Mouse (Mus musculus): ENCODE results near the gene St5. TPM values are rescaled to one million over a fixed set of nuclear protein-coding genes. Genes with fewer than 3 reads are reported as not detected.

The St5 gene
- polyA plus RNA-seq, 1 experiment from 2014 or later: 61.2 TPM

DNA sequence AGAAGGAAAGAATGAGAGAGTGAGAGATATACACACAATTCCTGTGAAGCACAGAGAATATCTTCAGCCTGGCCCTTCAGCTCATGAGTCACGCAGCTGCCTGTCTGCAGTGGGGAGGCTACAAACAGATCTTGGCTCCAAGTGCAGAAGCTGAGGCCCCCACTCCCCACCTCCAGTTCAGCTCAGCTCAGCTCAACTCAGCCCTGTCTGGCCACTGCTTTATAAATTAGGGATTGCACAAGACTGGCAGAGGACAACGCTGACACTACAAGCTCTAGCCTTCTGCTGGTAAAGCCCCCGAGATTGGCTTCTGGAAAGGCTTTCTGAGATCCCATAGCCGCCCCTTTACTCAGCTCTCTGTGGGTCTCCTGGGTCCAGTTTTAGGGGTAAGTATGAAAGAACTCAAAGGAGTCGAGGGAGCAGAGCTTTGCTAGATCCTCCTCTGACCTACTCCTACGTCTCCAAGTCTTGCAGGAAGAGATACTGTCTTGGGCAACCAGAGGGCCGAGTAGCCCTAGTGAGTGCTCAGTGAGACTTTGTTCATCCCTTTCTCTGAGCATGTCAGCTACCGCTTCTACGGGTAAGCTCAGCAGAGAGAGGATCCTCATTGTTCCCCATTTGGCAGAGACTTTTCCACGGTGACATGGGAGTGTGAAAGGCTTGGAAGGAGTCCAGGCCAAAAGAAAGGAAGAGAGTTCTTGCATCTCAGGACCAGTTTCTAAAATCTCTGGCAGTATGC, 158.0 kb downstream of the St5 start:
- Histone ChIP-seq H3K9me3 (no peaks in the 10 kb centered on the region), H3K4me3 (no peak overlapping the region), H3K36me3 (peaks cover 48% of the 10 kb centered on the region), H3K4me2 (no peak overlapping the region), H3K27me3 (no peaks in the 10 kb centered on the region), H3K4me1 (peaks cover 19% of the 10 kb centered on the region), H3K9ac (no peak overlapping the region), H3K27ac (peak overlapping the region; percentile 83)
- ATAC-seq (ENCODE audit: borderline replicate concordance, extremely low read depth, low FRiP score, low TSS enrichment): peak; percentile 91
- 55% methylated on average over 10 of the region's 10 CpGs for WGBS

DNA sequence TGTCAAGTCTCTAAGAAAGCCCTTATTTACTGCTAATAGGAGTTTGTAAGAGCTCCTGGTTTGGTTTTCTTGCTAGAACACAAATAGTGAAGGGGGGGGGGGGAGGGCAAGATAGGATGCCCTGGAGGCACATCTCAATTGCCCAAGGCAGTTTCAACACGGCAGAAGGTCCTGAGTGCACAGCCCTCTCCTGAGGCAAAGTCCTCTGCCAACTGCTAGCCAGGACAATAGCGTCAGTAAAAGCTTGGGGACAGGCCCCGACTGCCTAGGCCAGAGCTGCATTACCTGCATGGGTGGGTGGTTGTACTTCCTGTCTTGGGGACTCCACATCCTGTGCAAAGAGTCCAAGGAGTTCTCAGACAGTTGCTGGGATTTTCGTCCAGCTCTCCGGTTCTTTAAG, 158.6 kb downstream of the St5 start:
- no peak overlapping the region for H3K4me3 ChIP-seq
- peaks cover 19% of the 10 kb centered on the region for H3K4me1 ChIP-seq
- no peak overlapping the region for H3K9ac ChIP-seq
- no peak overlapping the region for H3K4me2 ChIP-seq
- peaks cover 47% of the 10 kb centered on the region for H3K36me3 ChIP-seq
- WGBS: 63% methylated on average over 5 of the region's 5 CpGs
- peak; percentile 29; the same call in 1 of the 2 replicates for ATAC-seq (ENCODE audit: borderline replicate concordance, extremely low read depth, low FRiP score, low TSS enrichment)
- H3K9me3 ChIP-seq: no peaks in the 10 kb centered on the region
- H3K27me3 ChIP-seq: no peaks in the 10 kb centered on the region
- H3K27ac ChIP-seq: peak overlapping the region; percentile 83

DNA sequence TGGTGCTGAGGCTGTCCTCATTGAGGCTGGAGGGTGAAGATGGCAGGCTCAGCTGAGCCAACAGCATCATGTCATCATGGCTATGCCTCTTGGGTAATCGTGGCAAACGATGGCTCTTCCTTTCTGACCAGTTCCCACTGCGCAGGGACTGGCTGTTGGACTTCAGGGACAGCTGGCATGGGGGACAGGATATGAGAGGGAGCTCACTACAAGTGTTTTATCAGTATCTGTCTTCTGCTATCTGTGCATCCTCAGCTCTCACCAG, 161.1 kb downstream of the St5 start:
- Histone ChIP-seq H3K4me2 (no peak overlapping the region), H3K36me3 (peaks cover 57% of the 10 kb centered on the region), H3K27me3 (no peaks in the 10 kb centered on the region), H3K9ac (no peak overlapping the region), H3K27ac (peak overlapping the region; percentile 58), H3K9me3 (no peaks in the 10 kb centered on the region), H3K4me3 (no peak overlapping the region), H3K4me1 (peaks cover 19% of the 10 kb centered on the region)
- 76% methylated on average over 3 of the region's 3 CpGs for WGBS
- no peak for ATAC-seq (ENCODE audit: borderline replicate concordance, extremely low read depth, low FRiP score, low TSS enrichment)

DNA sequence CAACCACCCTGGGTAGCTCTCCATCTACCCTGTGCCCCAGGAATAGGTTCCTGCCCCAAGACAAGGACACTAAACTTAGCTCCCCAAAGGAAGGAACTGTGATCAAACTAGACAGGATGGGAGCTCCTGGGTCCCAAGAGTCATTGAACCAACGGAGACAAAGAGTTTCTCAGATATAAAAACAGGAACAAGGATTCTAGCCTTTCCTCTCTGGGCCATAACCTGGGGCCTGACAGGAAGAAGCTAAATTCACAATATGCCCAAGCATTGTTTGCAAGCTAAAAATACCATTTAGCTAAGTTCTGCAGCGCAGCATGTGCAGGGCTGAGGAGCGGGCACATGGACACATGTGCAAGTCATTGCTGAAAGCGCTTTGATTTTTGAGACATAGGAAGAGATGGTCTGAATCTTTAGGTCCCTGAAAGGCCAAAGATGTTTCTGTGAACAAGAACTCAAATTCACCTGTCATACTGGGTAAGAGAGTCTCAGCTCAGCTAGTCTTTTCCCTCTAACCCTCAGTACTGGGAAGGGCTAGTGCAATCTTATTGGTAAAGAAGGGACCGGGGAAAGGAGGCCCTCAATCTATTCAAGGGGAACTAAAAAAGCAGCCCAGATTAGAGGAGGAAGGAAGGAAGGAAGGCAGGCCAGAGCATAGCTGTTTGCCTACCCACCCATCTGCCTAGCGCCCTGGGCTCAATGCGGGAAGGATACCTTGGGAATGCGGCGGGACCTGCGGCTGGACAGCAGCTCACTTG, 161.6 kb downstream of the St5 start:
- H3K36me3 ChIP-seq: peaks cover 57% of the 10 kb centered on the region
- no peaks in the 10 kb centered on the region for H3K9me3 ChIP-seq
- no peak for ATAC-seq (ENCODE audit: borderline replicate concordance, extremely low read depth, low FRiP score, low TSS enrichment)
- H3K27me3 ChIP-seq: no peaks in the 10 kb centered on the region
- WGBS: 84% methylated on average over 10 of the region's 10 CpGs
- no peak overlapping the region for H3K4me3 ChIP-seq
- peak overlapping the region; percentile 58 for H3K27ac ChIP-seq
- no peak overlapping the region for H3K4me2 ChIP-seq
- no peak overlapping the region for H3K9ac ChIP-seq
- peaks cover 21% of the 10 kb centered on the region for H3K4me1 ChIP-seq

DNA sequence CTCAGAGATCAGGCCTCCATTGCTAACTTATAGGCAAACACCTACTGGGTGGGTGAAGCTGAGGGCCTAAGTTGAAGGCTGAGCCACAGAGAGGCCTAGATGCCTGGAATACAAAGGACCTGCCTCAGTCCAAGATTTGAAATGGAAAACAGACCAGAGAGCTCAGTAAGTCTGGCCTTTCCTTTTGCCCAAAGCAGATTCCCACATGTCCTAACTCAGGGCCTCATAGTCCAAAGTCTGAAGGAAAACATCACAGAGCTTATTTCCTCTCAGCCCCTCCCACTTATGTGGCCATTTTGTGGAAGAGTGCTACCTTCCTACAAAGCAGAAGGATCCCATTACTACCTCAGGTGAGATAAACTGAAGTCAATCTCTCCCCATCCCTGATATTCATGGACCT, 162.5 kb downstream of the St5 start:
- peaks cover 23% of the 10 kb centered on the region for H3K4me1 ChIP-seq
- no peak overlapping the region for H3K9ac ChIP-seq
- H3K27me3 ChIP-seq: no peaks in the 10 kb centered on the region
- ATAC-seq (ENCODE audit: borderline replicate concordance, extremely low read depth, low FRiP score, low TSS enrichment): no peak
- no peak overlapping the region for H3K4me3 ChIP-seq
- H3K4me2 ChIP-seq: no peak overlapping the region
- peak overlapping the region; percentile 58 for H3K27ac ChIP-seq
- H3K36me3 ChIP-seq: peaks cover 57% of the 10 kb centered on the region
- H3K9me3 ChIP-seq: no peaks in the 10 kb centered on the region

DNA sequence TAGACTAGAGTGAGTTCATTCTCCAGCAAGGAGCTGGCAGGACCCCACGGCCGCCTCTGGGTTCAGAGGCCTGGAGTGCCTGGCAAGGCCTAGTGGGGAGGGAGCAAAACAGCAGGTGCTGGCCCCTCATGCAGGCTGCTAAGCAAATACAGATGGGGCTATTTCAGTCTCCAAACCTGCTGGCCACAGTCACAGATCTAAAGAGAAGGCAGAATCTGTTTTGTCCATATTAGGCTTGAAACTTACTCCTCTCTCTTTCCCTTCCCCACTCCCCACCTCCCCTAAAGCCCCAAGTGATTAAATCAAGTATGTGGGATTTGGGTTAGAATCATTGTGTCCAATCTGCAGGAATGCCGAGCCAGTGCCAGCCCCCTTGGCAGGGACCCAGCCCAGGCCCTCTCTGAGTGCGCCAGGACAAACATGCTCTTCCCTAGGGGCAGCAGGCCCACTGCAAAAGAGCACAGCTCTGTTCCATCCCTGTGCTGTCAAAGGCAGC, 166.9 kb downstream of the St5 start:
- Histone ChIP-seq H3K4me1 (peaks cover 26% of the 10 kb centered on the region; the same call in 1 of the 2 replicates), H3K4me3 (no peak overlapping the region), H3K36me3 (peaks cover 69% of the 10 kb centered on the region), H3K27me3 (no peaks in the 10 kb centered on the region), H3K9ac (no peak overlapping the region), H3K9me3 (no peaks in the 10 kb centered on the region), H3K4me2 (no peak overlapping the region), H3K27ac (peak overlapping the region; percentile 74)
- WGBS: 35% methylated on average over 4 of the region's 4 CpGs
- peak; percentile 77 for ATAC-seq (ENCODE audit: borderline replicate concordance, extremely low read depth, low FRiP score, low TSS enrichment)

DNA sequence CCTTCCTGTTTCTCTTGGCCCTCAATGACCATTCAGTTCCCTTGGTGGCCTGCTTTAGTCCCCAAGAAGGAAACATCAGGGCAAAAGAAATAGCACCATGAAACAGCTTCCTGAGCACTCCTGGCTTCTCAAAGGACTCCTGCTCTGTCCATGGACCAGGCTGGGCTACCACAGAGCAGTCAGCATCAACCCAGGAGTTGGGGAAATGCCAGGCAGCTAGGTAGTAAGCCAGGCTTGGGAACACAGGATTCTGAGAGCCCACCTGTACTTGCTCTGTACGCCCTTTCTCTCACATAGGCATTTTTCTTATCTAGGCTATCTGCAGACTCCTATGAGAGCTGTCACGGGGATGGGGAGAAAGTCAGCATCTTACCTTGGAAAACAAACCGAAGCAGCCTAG, 168.5 kb downstream of the St5 start:
- Histone ChIP-seq H3K4me2 (no peak overlapping the region), H3K4me3 (no peak overlapping the region), H3K27ac (no peak overlapping the region), H3K36me3 (peaks cover 75% of the 10 kb centered on the region), H3K4me1 (peaks cover 26% of the 10 kb centered on the region; the same call in 1 of the 2 replicates), H3K27me3 (no peaks in the 10 kb centered on the region), H3K9ac (no peak overlapping the region), H3K9me3 (no peaks in the 10 kb centered on the region)
- no peak for ATAC-seq (ENCODE audit: borderline replicate concordance, extremely low read depth, low FRiP score, low TSS enrichment)
- WGBS: 77% methylated on average over 3 of the region's 3 CpGs

DNA sequence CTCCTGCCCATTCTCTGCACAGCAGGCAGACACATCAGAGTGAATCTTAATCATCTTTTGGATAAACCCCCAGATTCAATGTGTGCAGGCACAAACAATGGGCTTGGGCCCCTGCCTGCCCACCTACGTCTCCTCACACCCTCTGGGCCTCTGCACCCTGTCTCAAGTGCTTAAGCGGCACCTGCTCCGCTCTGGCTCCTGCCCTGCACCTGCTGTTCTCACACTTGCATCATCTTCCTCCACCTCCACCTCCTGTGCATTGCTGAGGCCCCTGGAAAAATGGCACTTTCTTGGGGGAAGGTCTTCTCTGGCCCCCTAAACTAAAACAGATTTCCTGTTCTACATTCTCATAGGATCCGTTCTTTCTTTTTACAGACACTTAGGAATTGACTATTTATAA, 169.5 kb downstream of the St5 start:
- ATAC-seq (ENCODE audit: borderline replicate concordance, extremely low read depth, low FRiP score, low TSS enrichment): no peak
- no peak overlapping the region for H3K4me2 ChIP-seq
- no peak overlapping the region for H3K9ac ChIP-seq
- H3K27ac ChIP-seq: no peak overlapping the region
- no peaks in the 10 kb centered on the region for H3K9me3 ChIP-seq
- H3K27me3 ChIP-seq: no peaks in the 10 kb centered on the region
- 65% methylated on average over 4 of the region's 4 CpGs for WGBS
- H3K36me3 ChIP-seq: peaks cover 68% of the 10 kb centered on the region
- H3K4me3 ChIP-seq: no peak overlapping the region
- H3K4me1 ChIP-seq: peaks cover 26% of the 10 kb centered on the region; the same call in 1 of the 2 replicates

DNA sequence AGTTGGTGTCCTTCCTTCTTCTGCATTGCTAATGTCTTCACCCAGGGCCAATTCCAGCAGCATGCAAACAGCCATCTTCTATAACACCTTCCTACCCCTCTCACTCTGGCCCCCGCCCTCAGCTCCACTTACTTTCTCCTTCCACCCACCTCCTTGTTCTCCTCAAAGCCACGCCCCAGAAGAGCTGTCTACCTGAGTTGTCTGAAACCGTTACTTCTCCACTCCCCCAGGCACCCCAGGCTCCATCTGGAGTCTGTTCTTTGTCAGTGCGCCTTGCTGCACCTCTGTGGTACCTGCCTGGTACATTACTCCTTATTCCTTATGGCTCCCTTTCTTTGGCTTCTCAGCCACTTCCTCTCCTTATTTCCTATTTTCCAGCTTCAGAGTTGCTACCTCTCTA, 170.3 kb downstream of the St5 start:
- peaks cover 26% of the 10 kb centered on the region; the same call in 1 of the 2 replicates for H3K4me1 ChIP-seq
- 79% methylated on average over 4 of the region's 4 CpGs for WGBS
- H3K36me3 ChIP-seq: peaks cover 67% of the 10 kb centered on the region
- no peaks in the 10 kb centered on the region for H3K9me3 ChIP-seq
- H3K4me3 ChIP-seq: no peak overlapping the region
- no peaks in the 10 kb centered on the region for H3K27me3 ChIP-seq
- H3K4me2 ChIP-seq: no peak overlapping the region
- H3K9ac ChIP-seq: no peak overlapping the region
- no peak for ATAC-seq (ENCODE audit: borderline replicate concordance, extremely low read depth, low FRiP score, low TSS enrichment)
- no peak overlapping the region for H3K27ac ChIP-seq

DNA sequence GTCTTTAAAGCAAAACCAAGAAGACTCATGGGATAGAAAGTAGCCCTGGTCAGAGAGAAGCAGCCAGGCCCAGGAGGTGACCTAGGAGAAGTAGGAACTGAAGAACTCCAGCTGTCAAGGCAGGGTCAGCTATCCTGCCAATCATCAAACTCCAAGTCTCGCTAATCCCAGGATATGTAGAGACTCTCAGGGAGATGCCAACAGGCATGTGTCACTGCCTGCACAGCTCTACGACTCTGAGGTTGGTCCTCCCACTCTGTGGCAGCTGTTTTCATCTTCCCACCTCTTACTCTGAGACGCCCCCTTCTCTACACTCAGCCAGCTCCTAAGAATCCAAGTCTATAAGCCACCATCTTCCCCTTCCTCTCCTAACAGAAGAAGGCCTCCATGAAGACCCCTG, 170.7 kb downstream of the St5 start:
- H3K27me3 ChIP-seq: no peaks in the 10 kb centered on the region
- peak overlapping the region; percentile 35; the same call in 1 of the 2 replicates for H3K27ac ChIP-seq
- peaks cover 26% of the 10 kb centered on the region; the same call in 1 of the 2 replicates for H3K4me1 ChIP-seq
- no peak for ATAC-seq (ENCODE audit: borderline replicate concordance, extremely low read depth, low FRiP score, low TSS enrichment)
- no peaks in the 10 kb centered on the region for H3K9me3 ChIP-seq
- 0 out of 2 replicates have a peak overlapping the region, but pooled peaks have one; percentile 4 for H3K9ac ChIP-seq
- H3K4me3 ChIP-seq: no peak overlapping the region
- no peak overlapping the region for H3K4me2 ChIP-seq
- peaks cover 69% of the 10 kb centered on the region for H3K36me3 ChIP-seq
- 54% methylated on average over 3 of the region's 3 CpGs for whole genome bisulfite sequencing

DNA sequence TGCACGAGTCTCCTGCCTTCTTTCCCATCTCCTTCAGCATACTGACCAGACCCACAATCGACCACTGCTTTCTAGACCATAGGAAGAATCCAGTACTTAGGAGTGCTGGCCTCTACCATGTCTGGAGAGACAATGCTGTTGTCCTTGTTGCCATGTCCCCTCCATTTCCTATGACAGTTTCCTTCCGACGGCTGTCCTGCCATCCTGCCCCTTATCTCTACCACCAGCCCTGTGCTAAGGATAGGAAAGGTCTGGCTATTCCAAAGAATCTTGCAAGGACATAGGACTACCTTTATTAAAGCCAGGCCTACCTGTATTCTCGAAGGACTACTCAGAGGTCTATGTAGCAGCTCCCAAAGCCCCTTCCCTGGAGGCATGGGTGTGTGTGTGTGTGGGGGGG, 171.9 kb downstream of the St5 start:
- H3K36me3 ChIP-seq: peaks cover 78% of the 10 kb centered on the region

DNA sequence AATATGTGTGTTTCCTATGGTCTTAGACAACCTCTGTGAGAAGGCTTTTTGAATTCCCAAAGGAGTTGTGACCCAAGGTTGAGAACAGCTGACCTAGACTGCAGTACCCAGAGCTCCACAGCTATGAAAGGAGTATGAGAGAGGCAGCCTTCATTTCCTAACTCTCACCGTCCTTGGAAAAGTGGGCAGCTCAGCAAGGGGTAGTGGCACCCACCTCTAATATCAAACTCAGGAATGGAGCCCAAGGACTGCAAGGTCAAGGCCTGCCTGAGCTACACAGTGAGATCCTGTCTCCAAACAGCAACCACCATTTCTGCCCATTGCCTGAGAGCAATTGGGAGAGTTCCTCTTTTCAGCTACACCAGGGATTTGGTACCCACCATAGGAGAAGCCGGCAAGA, 173.7 kb downstream of the St5 start:
- Histone ChIP-seq H3K9ac (no peak overlapping the region), H3K36me3 (peaks cover 84% of the 10 kb centered on the region), H3K27ac (no peak overlapping the region), H3K4me1 (0 out of 2 replicates have a peak, but pooled peaks cover 13% of the 10 kb centered on the region), H3K27me3 (no peaks in the 10 kb centered on the region), H3K9me3 (no peaks in the 10 kb centered on the region), H3K4me3 (no peak overlapping the region), H3K4me2 (no peak overlapping the region)
- 78% methylated on average over 2 of the region's 2 CpGs for WGBS
- ATAC-seq (ENCODE audit: borderline replicate concordance, extremely low read depth, low FRiP score, low TSS enrichment): no peak

More for the DNA sequence above, 171.9 kb downstream of the St5 start:
- H3K9ac ChIP-seq: no peak overlapping the region
- no peaks in the 10 kb centered on the region for H3K9me3 ChIP-seq
- no peak overlapping the region for H3K4me2 ChIP-seq
- WGBS: 62% methylated on average over 5 of the region's 5 CpGs
- no peaks in the 10 kb centered on the region for H3K27me3 ChIP-seq
- peaks cover 21% of the 10 kb centered on the region; the same call in 1 of the 2 replicates for H3K4me1 ChIP-seq
- no peak for ATAC-seq (ENCODE audit: borderline replicate concordance, extremely low read depth, low FRiP score, low TSS enrichment)
- no peak overlapping the region for H3K4me3 ChIP-seq
- H3K27ac ChIP-seq: 0 out of 2 replicates have a peak overlapping the region, but pooled peaks have one; percentile 35
